Mouse (Mus musculus): ENCODE measurements at regions not wholly inside any gene's neighbourhood (a gene's known extent, or its start where the extent isn't known, plus 50 kb on each side); places are given as distances from the start of the nearest gene placed in this dataset.

DNA sequence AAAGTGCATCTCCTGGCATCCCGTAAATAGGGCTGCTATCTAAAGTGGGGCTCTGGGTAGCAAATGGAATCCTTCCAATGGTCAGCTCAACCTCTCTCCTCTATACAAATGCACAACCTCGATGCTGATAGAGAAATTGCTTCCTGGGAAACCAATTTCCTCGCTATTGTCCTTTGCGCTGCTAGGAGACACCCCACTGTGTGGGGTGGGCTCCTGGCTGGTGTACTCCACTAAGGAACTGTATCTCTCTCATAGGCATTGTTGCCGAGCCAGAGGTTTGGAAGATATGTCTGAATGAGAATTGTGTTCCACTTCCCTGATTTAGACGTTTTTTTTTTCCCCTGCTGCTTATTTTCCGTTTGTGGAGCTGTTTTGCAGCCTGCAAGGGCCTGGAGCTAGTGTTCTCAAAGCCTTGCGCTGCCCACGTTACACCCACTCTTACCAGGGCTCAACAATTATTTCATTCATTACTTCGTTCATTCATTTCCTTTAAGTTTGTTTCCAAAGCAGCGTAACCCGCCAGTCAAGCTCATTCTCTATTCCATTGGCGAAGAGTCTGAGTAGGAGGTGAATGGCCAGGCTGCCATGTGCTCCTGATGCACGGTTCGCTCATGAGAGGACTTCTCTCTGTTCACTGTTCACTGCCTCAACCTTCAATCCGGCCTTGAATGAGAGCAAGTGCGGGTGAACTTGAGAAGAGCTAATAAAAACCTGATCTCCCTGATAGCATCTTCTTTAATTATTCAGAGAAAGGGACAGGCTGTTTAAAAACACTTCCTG is 76.5 kb upstream of the Barx2 start:
- TF ChIP-seq TAL1 (IDR thresholded peaks at IDR 0.05; ENCODE audit: low read length): no peak
- no peak for TF ChIP-seq GATA1 (IDR thresholded peaks at IDR 0.05; ENCODE audit: low read length)
